Mouse (Mus musculus) erythroblast, embryonic 14.5 days (primary cell): ENCODE measurements around the gene Rora.

Experiments
- GATA1 ChIP-seq: IDR thresholded peaks from 2 replicates; pipeline ENCODE4 v1.6.1; 2012; ENCODE audit warnings: low read length, inconsistent platforms, mixed read lengths
- TAL1 ChIP-seq: IDR thresholded peaks from 3 replicates; pipeline ENCODE4 v1.6.1; 2012; ENCODE audit warnings: low read length, inconsistent platforms, mixed read lengths

- TF ChIP-seq TAL1, result no peak
- TF ChIP-seq GATA1, result no peak
Observed at GRCm38 (mm10) chr9:68988162-68988911, 334.8 kb downstream of the Rora start.
